In the genomic region with DNA sequence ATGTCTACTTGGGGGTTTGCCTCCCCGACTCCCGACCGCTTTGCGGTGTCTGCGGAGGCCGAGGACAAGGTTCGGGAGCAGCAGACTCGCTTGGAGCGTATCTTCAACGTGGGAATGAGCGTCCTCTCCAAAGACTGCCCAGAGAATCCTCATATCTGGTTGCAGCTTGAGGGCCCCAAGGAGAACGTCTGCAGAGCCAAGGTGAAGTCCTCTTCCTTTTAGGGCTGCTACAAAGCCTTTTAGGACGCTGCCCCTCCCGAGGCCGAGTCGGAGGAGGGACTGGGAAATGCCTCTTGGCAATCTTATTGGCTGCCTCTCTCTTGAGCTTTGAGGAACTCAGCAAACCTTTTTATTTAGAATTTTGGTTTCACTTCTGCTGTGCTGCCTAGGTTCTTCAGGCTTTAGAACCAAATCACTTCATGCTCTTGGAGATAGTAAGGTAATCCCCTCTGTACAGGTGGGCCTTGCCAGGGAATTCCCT, we compare ENCODE assay signal across 8 mouse cellular contexts. TPM values are rescaled to one million over a fixed set of nuclear protein-coding genes. Genes with fewer than 3 reads are reported as not detected.
DNase-seq lines count a peak whose midpoint lies in the region; ATAC-seq and TF ChIP-seq lines count a peak whose summit lies in the region.

No protein-coding gene starts in this region.

- peak overlapping the region; percentile 99 for H3K9ac ChIP-seq in heart, adult 2 months (ENCODE audit: low read depth, low read length)
- peak overlapping the region; percentile 92 for H3K9ac ChIP-seq in liver, postnatal 0 days (replicated peaks)
- peak overlapping the region; percentile 83 for H3K9ac ChIP-seq in neural tube, embryonic 12.5 days

- no peaks in the 10 kb centered on the region for H3K9me3 ChIP-seq in liver, postnatal 0 days (ENCODE audit: low read length)
- H3K9me3 ChIP-seq in neural tube, embryonic 12.5 days = no peaks in the 10 kb centered on the region

- H3K27ac ChIP-seq in heart, adult 2 months = peak overlapping the region; percentile 92
- peak overlapping the region; percentile 70 for H3K27ac ChIP-seq in kidney, adult 2 months (ENCODE audit: insufficient read depth, low read depth, low read length)
- peak overlapping the region; percentile 98 for H3K27ac ChIP-seq in liver, postnatal 0 days (ENCODE audit: low read depth)
- no peak overlapping the region for H3K27ac ChIP-seq in neural tube, embryonic 12.5 days

- intact Hi-C loops in left cerebral cortex, postnatal 4 days (cut with DNase I) = no loop called here
- intact Hi-C loops in heart, adult 2 months (cut with DNase I) = loop anchor here (10.0 kb wide), 1 partner anchor 211 kb away; the partner anchor contains the start of genes Gmpr2 and Nedd8

- H3K36me3 ChIP-seq in heart, adult 2 months (ENCODE audit: control insufficient read depth, insufficient read depth, low read length) = peaks cover 12% of the 10 kb centered on the region
- peaks cover 4% of the 10 kb centered on the region for H3K36me3 ChIP-seq in kidney, adult 2 months (ENCODE audit: control insufficient read depth, insufficient read depth, low read length)
- peaks cover 45% of the 10 kb centered on the region for H3K36me3 ChIP-seq in liver, postnatal 0 days (replicated peaks; ENCODE audit: insufficient read depth, low read length)
- peaks cover 38% of the 10 kb centered on the region for H3K36me3 ChIP-seq in neural tube, embryonic 12.5 days

- peak; percentile 18 to 35 for DNase-seq in left cerebral cortex, adult 18-20 months (ENCODE audit: low spot score in 2 of 2)
- DNase-seq in left cerebral cortex, postnatal 4 days = no peak
- peak; percentile 32 for DNase-seq in c-Kit-positive CD71-positive TER-119-positive erythroid progenitor cells, embryonic 14.5 days (ENCODE audit: low spot score)
- DNase-seq in heart, adult 2 months = peak; percentile 67 to 82
- DNase-seq in kidney, adult 2 months = peak; percentile 77
- peak; percentile 67 for DNase-seq in liver, postnatal 0 days
- peak; percentile 60 to 65 for DNase-seq in thymus, postnatal 36 days

- ATAC-seq in liver, postnatal 0 days = no peak
- ATAC-seq in neural tube, embryonic 12.5 days (ENCODE audit: low FRiP score, low read depth) = no peak

- peak; percentile 65; the same call in 1 of the 2 replicates for TF ChIP-seq POLR2A in heart, adult 2 months (IDR thresholded peaks at IDR 0.05; ENCODE audit: insufficient read depth, low read depth, low read length)
- no peak for TF ChIP-seq POLR2A in kidney, adult 2 months (IDR thresholded peaks at IDR 0.05; ENCODE audit: low read depth, low read length)

- WGBS in heart, adult 2 months = 6% methylated on average over 16 of the region's 16 CpGs
- 3% methylated on average over 16 of the region's 16 CpGs for WGBS in kidney, adult 2 months
- WGBS in liver, postnatal 0 days (ENCODE audit: insufficient replicate concordance) = 2% methylated on average over 16 of the region's 16 CpGs
- whole genome bisulfite sequencing in neural tube, embryonic 12.5 days = 10% methylated on average over 16 of the region's 16 CpGs

- TF ChIP-seq EP300 in heart, adult 2 months (IDR thresholded peaks at IDR 0.05; ENCODE audit: insufficient read depth, low read depth, low read length) = no peak
- no peak for TF ChIP-seq EP300 in liver, postnatal 0 days (IDR thresholded peaks at IDR 0.05; ENCODE audit: low read depth)

- peaks cover 12% of the 10 kb centered on the region for H3K4me1 ChIP-seq in heart, adult 2 months (ENCODE audit: control insufficient read depth, insufficient read depth, low read length)
- H3K4me1 ChIP-seq in kidney, adult 2 months (ENCODE audit: control insufficient read depth, insufficient read depth, low read length) = peaks cover 10% of the 10 kb centered on the region; the same call in 1 of the 2 replicates
- peaks cover 40% of the 10 kb centered on the region for H3K4me1 ChIP-seq in liver, postnatal 0 days (ENCODE audit: insufficient read depth)
- H3K4me1 ChIP-seq in neural tube, embryonic 12.5 days = peaks cover 26% of the 10 kb centered on the region

- H3K4me3 ChIP-seq in heart, adult 2 months = peak overlapping the region; percentile 88
- peak overlapping the region; percentile 80 for H3K4me3 ChIP-seq in kidney, adult 2 months (ENCODE audit: insufficient read depth, low read depth, low read length)
- H3K4me3 ChIP-seq in liver, postnatal 0 days (ENCODE audit: low read depth, low read length) = peak overlapping the region; percentile 74
- peak overlapping the region; percentile 73 for H3K4me3 ChIP-seq in neural tube, embryonic 12.5 days

- H3K27me3 ChIP-seq in heart, adult 2 months (ENCODE audit: control insufficient read depth, insufficient read depth, low read length) = no peaks in the 10 kb centered on the region
- H3K27me3 ChIP-seq in kidney, adult 2 months (replicated peaks; ENCODE audit: control insufficient read depth, insufficient read depth, low read length) = no peaks in the 10 kb centered on the region
- H3K27me3 ChIP-seq in liver, postnatal 0 days (ENCODE audit: insufficient read depth, low read length) = no peaks in the 10 kb centered on the region
- no peaks in the 10 kb centered on the region for H3K27me3 ChIP-seq in neural tube, embryonic 12.5 days (replicated peaks)

- H3K79me2 ChIP-seq in heart, adult 2 months (replicated peaks; ENCODE audit: control insufficient read depth, insufficient read depth, low read length) = 0 out of 2 replicates have a peak, but pooled peaks cover 1% of the 10 kb centered on the region

- TF ChIP-seq CTCF in heart, adult 2 months (IDR thresholded peaks at IDR 0.05) = no peak
- TF ChIP-seq CTCF in kidney, adult 2 months (conservative IDR thresholded peaks at IDR 0.05; ENCODE audit: insufficient read depth, insufficient read length, low read depth, low read length) = no peak
- no peak for TF ChIP-seq CTCF in liver, postnatal 0 days (IDR thresholded peaks at IDR 0.05; ENCODE audit: low read depth)

- peak overlapping the region; percentile 77 for H3K4me2 ChIP-seq in liver, postnatal 0 days (ENCODE audit: low read depth, low read length)
- H3K4me2 ChIP-seq in neural tube, embryonic 12.5 days (replicated peaks) = peak overlapping the region; percentile 81

RNA-seq across cellular contexts. Expression of gene Khnyn, which starts 1.1 kb away (rescaled TPM):
- 10 to 100 TPM; 12.3 to 13.0 TPM for total RNA-seq in left cerebral cortex, adult 18-20 months (2021)
- total RNA-seq in left cerebral cortex, postnatal 4 days (2021) = 10 to 100 TPM; 12.5 to 13.4 TPM
- total RNA-seq in heart, adult 2 months (2021) = 10 to 100 TPM in 1 of 2 experiments, 1 to 10 TPM in 1; 8.8 to 11.6 TPM
- polyA plus RNA-seq in heart, adult 2 months (2012; rRNA removed) = 9.3 and 13.3 TPM in 2 replicates
- 11.1 and 11.9 TPM in 2 replicates for polyA plus RNA-seq in kidney, adult 2 months (2012; rRNA removed)
- 4.6 and 5.2 TPM in 2 replicates for polyA plus RNA-seq in liver, postnatal 0 days (2015; fragmentation: Nextera tagmentation; extraction: Ambion mirVana)
- 18.3 and 19.7 TPM in 2 replicates for polyA plus RNA-seq in neural tube, embryonic 12.5 days (2016; fragmentation: Nextera tagmentation; extraction: Ambion mirVana)

RNA-seq across cellular contexts. Expression of gene Cbln3, which starts 1.6 kb away (rescaled TPM):
- total RNA-seq in left cerebral cortex, adult 18-20 months (2021) = under 1 TPM; 0.16 to 0.23 TPM
- total RNA-seq in left cerebral cortex, postnatal 4 days (2021) = under 1 TPM; 0.44 to 0.74 TPM
- total RNA-seq in heart, adult 2 months (2021) = under 1 TPM in 1 of 2 experiments, not detected in 1; 0.18 TPM
- polyA plus RNA-seq in heart, adult 2 months (2012; rRNA removed) = 0.06 TPM in 2 replicates
- polyA plus RNA-seq in kidney, adult 2 months (2012; rRNA removed) = 0.08 and 0.13 TPM in 2 replicates
- 0.29 and 0.40 TPM in 2 replicates for polyA plus RNA-seq in liver, postnatal 0 days (2015; fragmentation: Nextera tagmentation; extraction: Ambion mirVana)
- 0.25 and 0.28 TPM in 2 replicates for polyA plus RNA-seq in neural tube, embryonic 12.5 days (2016; fragmentation: Nextera tagmentation; extraction: Ambion mirVana)

RNA-seq across cellular contexts. Expression of gene Sdr39u1, which starts 14.3 kb away (rescaled TPM):
- total RNA-seq in left cerebral cortex, adult 18-20 months (2021) = 100 to 1,000 TPM in 1 of 2 experiments, 10 to 100 TPM in 1; 96.5 to 104 TPM
- 10 to 100 TPM; 63.1 to 75.9 TPM for total RNA-seq in left cerebral cortex, postnatal 4 days (2021)
- 100 to 1,000 TPM; 112 to 127 TPM for total RNA-seq in heart, adult 2 months (2021)
- 142 and 156 TPM in 2 replicates for polyA plus RNA-seq in heart, adult 2 months (2012; rRNA removed)
- 132 and 133 TPM in 2 replicates for polyA plus RNA-seq in kidney, adult 2 months (2012; rRNA removed)
- polyA plus RNA-seq in liver, postnatal 0 days (2015; fragmentation: Nextera tagmentation; extraction: Ambion mirVana) = 26.2 and 26.9 TPM in 2 replicates
- 59.9 and 66.0 TPM in 2 replicates for polyA plus RNA-seq in neural tube, embryonic 12.5 days (2016; fragmentation: Nextera tagmentation; extraction: Ambion mirVana)

RNA-seq across cellular contexts. Expression of gene Nynrin, which starts 32.0 kb away (rescaled TPM):
- total RNA-seq in left cerebral cortex, adult 18-20 months (2021) = 1 to 10 TPM; 6.2 to 9.0 TPM
- total RNA-seq in left cerebral cortex, postnatal 4 days (2021) = 10 to 100 TPM; 39.1 to 40.9 TPM
- 1 to 10 TPM; 6.2 to 6.8 TPM for total RNA-seq in heart, adult 2 months (2021)
- 3.5 and 3.8 TPM in 2 replicates for polyA plus RNA-seq in heart, adult 2 months (2012; rRNA removed)
- polyA plus RNA-seq in kidney, adult 2 months (2012; rRNA removed) = 6.6 and 7.6 TPM in 2 replicates
- polyA plus RNA-seq in liver, postnatal 0 days (2015; fragmentation: Nextera tagmentation; extraction: Ambion mirVana) = 0.63 and 0.70 TPM in 2 replicates
- 19.7 and 21.5 TPM in 2 replicates for polyA plus RNA-seq in neural tube, embryonic 12.5 days (2016; fragmentation: Nextera tagmentation; extraction: Ambion mirVana)

RNA-seq across cellular contexts. Expression of gene Cma1, which starts 58.6 kb away (rescaled TPM):
- total RNA-seq in left cerebral cortex, adult 18-20 months (2021) = not detected
- total RNA-seq in left cerebral cortex, postnatal 4 days (2021) = 10 to 100 TPM in 1 of 2 experiments, 1 to 10 TPM in 1; 9.8 to 12.4 TPM
- 1 to 10 TPM; 1.3 to 1.8 TPM for total RNA-seq in heart, adult 2 months (2021)
- polyA plus RNA-seq in heart, adult 2 months (2012; rRNA removed) = 2.1 and 2.5 TPM in 2 replicates
- 0.42 and 0.99 TPM in 2 replicates for polyA plus RNA-seq in kidney, adult 2 months (2012; rRNA removed)
- polyA plus RNA-seq in liver, postnatal 0 days (2015; fragmentation: Nextera tagmentation; extraction: Ambion mirVana) = 0.59 and 1.7 TPM in 2 replicates
- polyA plus RNA-seq in neural tube, embryonic 12.5 days (2016; fragmentation: Nextera tagmentation; extraction: Ambion mirVana) = not detected in 2 replicates
